Mouse (Mus musculus) forebrain, embryonic 14.5 days (tissue): ENCODE data around the gene Gm49337. TPM values are rescaled to one million over a fixed set of nuclear protein-coding genes. Genes with fewer than 3 reads are reported as not detected.
"Not testable (repeated sequence)": the region's sequence is repeated elsewhere in the genome, so short reads cannot be mapped to it uniquely, and the experiment has no call there.

ENCODE experiments used
- ATAC-seq: fragments of 200-750 bp; cut with Nextera tagmentation; 2 replicates; pipeline ENCODE4 v1.8.0; 2017; ENCODE audit warnings: mild to moderate bottlenecking, moderate library complexity
- DNase-seq: peaks from one replicate; pipeline ENCODE4 v3.0.0-alpha.2; 2015; ENCODE audit warnings: low spot score
- H3K27ac ChIP-seq: fragments of 300-500 bp; sonication (generic); 2 replicates; pipeline ENCODE4 v1.5.1; 2014; ENCODE audit warnings: low read depth, mild to moderate bottlenecking, control low read depth, low read length, moderate library complexity
- H3K27me3 ChIP-seq: fragments of 300-500 bp; sonication (generic); replicated peaks from 2 replicates; pipeline ENCODE4 v1.6.1; 2014; ENCODE audit warnings: low read length, control low read depth, mixed read lengths; ENCODE audit not compliant: control insufficient read depth, insufficient read depth
- H3K36me3 ChIP-seq: fragments of 300-500 bp; sonication (generic); 2 replicates; pipeline ENCODE4 v1.6.1; 2014; ENCODE audit warnings: low read length, control low read depth; ENCODE audit not compliant: control insufficient read depth, insufficient read depth
- H3K4me1 ChIP-seq: fragments of 300-500 bp; sonication (generic); 2 replicates; pipeline ENCODE4 v1.6.1; 2014; ENCODE audit warnings: antibody characterized with exemption, low read length, control low read depth; ENCODE audit not compliant: control insufficient read depth, insufficient read depth
- H3K4me2 ChIP-seq: fragments of 300-500 bp; sonication (generic); 2 replicates; pipeline ENCODE4 v1.6.1; 2014; ENCODE audit warnings: mild to moderate bottlenecking, control low read depth, low read length
- H3K4me3 ChIP-seq: fragments of 300-500 bp; sonication (generic); 2 replicates; pipeline ENCODE4 v1.5.1; 2014; ENCODE audit warnings: low read depth, low read length, control low read depth
- H3K9ac ChIP-seq: fragments of 300-500 bp; sonication (generic); 2 replicates; pipeline ENCODE4 v1.6.1; 2014; ENCODE audit warnings: mild to moderate bottlenecking, low read length, control low read depth, moderate library complexity
- H3K9me3 ChIP-seq: fragments of 300-500 bp; sonication (generic); replicated peaks from 2 replicates; pipeline ENCODE4 v1.6.1; 2016; ENCODE audit warnings: low read length, control low read depth, mixed read lengths; ENCODE audit not compliant: control insufficient read depth
- WGBS: fragments of 180-500 bp; shearing (Covaris S2); extraction: QIAGEN DNeasy Blood & Tissue Kit; methylation state at CpG from one replicate; pipeline ENCODE4 v1.1.7; 2014; 5-methylcytosine and 5-hydroxymethylcytosine counted together
- polyA plus RNA-seq: library from polyadenylated mRNA; unstranded; fragments of >200 nt; fragmentation: Nextera tagmentation; extraction: Ambion mirVana; gene quantifications from 2 replicates; pipeline ENCODE4 v1.2.1, GENCODE M21; 2014

The Gm49337 gene
- polyA plus RNA-seq, 1 experiment from 2014 or later, result not detected

DNA sequence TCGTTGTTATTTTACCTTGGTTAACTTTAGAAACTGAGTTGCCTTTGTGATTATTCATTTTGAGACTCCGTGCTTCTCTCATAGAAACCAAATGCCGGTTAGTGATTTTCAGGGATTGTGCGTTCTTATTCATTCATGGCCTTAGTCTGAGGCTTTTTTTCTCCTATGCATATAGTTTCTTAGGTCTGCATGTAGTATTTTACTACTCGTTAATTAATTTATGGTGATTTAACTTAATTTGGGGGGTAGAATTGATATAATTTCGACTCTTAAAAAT, 49.6 kb downstream of the Gm49337 start:
- no peaks in the 10 kb centered on the region for H3K36me3 ChIP-seq
- no peaks in the 10 kb centered on the region for H3K9me3 ChIP-seq
- WGBS, result under 1% methylated on average over 6 of the region's 6 CpGs
- peak overlapping the region; percentile 73 for H3K4me3 ChIP-seq
- no peak for ATAC-seq
- H3K27me3 ChIP-seq, result no peaks in the 10 kb centered on the region
- peak overlapping the region; percentile 98 for H3K9ac ChIP-seq
- peak; percentile 30 for DNase-seq
- H3K27ac ChIP-seq, result peak overlapping the region; percentile 100; the same call in 1 of the 2 replicates
- H3K4me1 ChIP-seq, result peaks cover 10% of the 10 kb centered on the region
- H3K4me2 ChIP-seq, result peak overlapping the region; percentile 53

- 83% methylated on average over 3 of the region's 3 CpGs for WGBS
- H3K36me3 ChIP-seq, result peaks cover 6% of the 10 kb centered on the region; the same call in 1 of the 2 replicates
- H3K9ac ChIP-seq, result no peak overlapping the region
- H3K4me2 ChIP-seq, result no peak overlapping the region
- no peak for ATAC-seq
- H3K4me3 ChIP-seq, result no peak overlapping the region
- H3K4me1 ChIP-seq, result no peaks in the 10 kb centered on the region
- no peaks in the 10 kb centered on the region for H3K9me3 ChIP-seq
- DNase-seq, result no peak
- H3K27me3 ChIP-seq, result no peaks in the 10 kb centered on the region
- H3K27ac ChIP-seq, result no peak overlapping the region
Observed at GRCm38 (mm10) chr4:116243377-116243776, 70.2 kb downstream of the Gm49337 start.

- H3K4me2 ChIP-seq, result no peak overlapping the region
- H3K4me1 ChIP-seq, result no peaks in the 10 kb centered on the region
- DNase-seq, result no peak
- no peak overlapping the region for H3K27ac ChIP-seq
- ATAC-seq, result no peak
- peaks cover 4% of the 10 kb centered on the region; the same call in 1 of the 2 replicates for H3K36me3 ChIP-seq
- H3K9me3 ChIP-seq, result no peaks in the 10 kb centered on the region
- WGBS, result 80% methylated on average over 2 of the region's 2 CpGs
- H3K4me3 ChIP-seq, result no peak overlapping the region
- H3K9ac ChIP-seq, result no peak overlapping the region
- no peaks in the 10 kb centered on the region for H3K27me3 ChIP-seq
Observed at GRCm38 (mm10) chr4:116244240-116244639, 71.1 kb downstream of the Gm49337 start.

DNA sequence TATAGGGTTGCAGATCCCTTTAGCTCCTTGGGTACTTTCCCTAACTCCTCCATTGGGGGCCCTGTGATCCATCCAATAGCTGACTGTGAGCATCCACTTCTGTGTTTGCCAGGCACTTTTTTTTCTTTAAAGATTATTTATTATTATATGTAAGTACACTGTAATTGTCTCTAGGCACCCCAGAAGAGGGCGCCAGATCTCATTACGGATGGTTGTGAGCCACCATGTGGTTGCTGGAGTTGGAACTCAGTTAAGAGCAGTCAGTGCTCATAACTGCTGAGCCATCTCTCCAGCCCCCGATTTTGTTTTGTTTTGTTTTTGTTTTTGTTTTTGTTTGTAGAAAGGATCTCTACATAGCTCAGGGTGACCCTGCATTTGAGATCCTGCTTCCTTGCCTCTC, 72.7 kb downstream of the Gm49337 start:
- peak; percentile 47 for DNase-seq
- not testable (repeated sequence) for H3K4me2 ChIP-seq

GRCm38 (mm10) chr4:116249986-116250385, 76.8 kb downstream of the Gm49337 start:
- no peaks in the 10 kb centered on the region for H3K9me3 ChIP-seq
- no peak overlapping the region for H3K27ac ChIP-seq
- no peak overlapping the region for H3K4me3 ChIP-seq
- 0 out of 2 replicates have a peak, but pooled peaks cover 3% of the 10 kb centered on the region for H3K36me3 ChIP-seq
- no peaks in the 10 kb centered on the region for H3K27me3 ChIP-seq
- H3K4me2 ChIP-seq, result no peak overlapping the region
- no peak overlapping the region for H3K9ac ChIP-seq
- no peaks in the 10 kb centered on the region for H3K4me1 ChIP-seq
- no peak for ATAC-seq
- 90% methylated on average over 3 of the region's 3 CpGs for WGBS
- no peak for DNase-seq

More for the DNA sequence above, 72.7 kb downstream of the Gm49337 start:
- not testable (repeated sequence) for H3K36me3 ChIP-seq, H3K9ac ChIP-seq, H3K4me3 ChIP-seq, H3K4me1 ChIP-seq, H3K27ac ChIP-seq, H3K27me3 ChIP-seq, ATAC-seq, H3K9me3 ChIP-seq
- WGBS, result 55% methylated on average over 3 of the region's 3 CpGs

DNA sequence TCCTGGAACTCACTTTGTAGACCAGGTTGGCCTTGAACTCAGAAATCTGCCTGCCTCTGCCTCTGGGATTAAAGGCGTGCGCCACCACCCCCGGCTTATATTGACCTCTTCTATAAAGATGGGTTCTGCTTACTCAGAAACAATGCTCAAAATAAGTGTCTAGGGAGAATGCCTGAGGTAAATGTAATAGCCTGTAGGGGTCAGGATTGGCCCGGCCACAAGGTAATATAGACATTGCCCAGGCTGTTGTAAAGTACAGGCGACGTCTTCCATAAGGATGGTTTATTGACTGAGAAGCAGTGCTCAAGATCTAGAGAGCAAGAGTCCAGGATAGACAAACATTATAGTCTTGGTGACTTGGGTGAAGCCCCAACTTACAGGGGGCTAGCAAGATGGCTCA, 95.0 kb downstream of the Gm49337 start:
- Histone ChIP-seq H3K9ac (no peak overlapping the region), H3K27me3 (no peaks in the 10 kb centered on the region), H3K9me3 (no peaks in the 10 kb centered on the region), H3K4me2 (no peak overlapping the region), H3K4me1 (no peaks in the 10 kb centered on the region), H3K27ac (no peak overlapping the region), H3K36me3 (peaks cover 62% of the 10 kb centered on the region), H3K4me3 (no peak overlapping the region)
- ATAC-seq (no peak), DNase-seq (no peak)
- WGBS, result 98% methylated on average over 6 of the region's 6 CpGs

- no peak overlapping the region for H3K27ac ChIP-seq
- H3K4me2 ChIP-seq, result no peak overlapping the region
- no peaks in the 10 kb centered on the region for H3K4me1 ChIP-seq
- ATAC-seq, result no peak
- H3K4me3 ChIP-seq, result no peak overlapping the region
- no peak for DNase-seq
- WGBS, result 82% methylated on average over 2 of the region's 2 CpGs
- H3K27me3 ChIP-seq, result no peaks in the 10 kb centered on the region
- H3K9ac ChIP-seq, result no peak overlapping the region
- H3K9me3 ChIP-seq, result no peaks in the 10 kb centered on the region
- H3K36me3 ChIP-seq, result peaks cover 37% of the 10 kb centered on the region
Observed at GRCm38 (mm10) chr4:116282211-116282610, 109.0 kb downstream of the Gm49337 start.

- Histone ChIP-seq H3K4me2 (no peak overlapping the region), H3K4me1 (no peaks in the 10 kb centered on the region), H3K9ac (no peak overlapping the region), H3K9me3 (no peaks in the 10 kb centered on the region), H3K27ac (no peak overlapping the region), H3K4me3 (no peak overlapping the region), H3K36me3 (peaks cover 80% of the 10 kb centered on the region), H3K27me3 (no peaks in the 10 kb centered on the region)
- DNase-seq (no peak), ATAC-seq (no peak)
- WGBS, result 90% methylated on average over 6 of the region's 6 CpGs
Observed at GRCm38 (mm10) chr4:116291561-116291960, 118.4 kb downstream of the Gm49337 start.

DNA sequence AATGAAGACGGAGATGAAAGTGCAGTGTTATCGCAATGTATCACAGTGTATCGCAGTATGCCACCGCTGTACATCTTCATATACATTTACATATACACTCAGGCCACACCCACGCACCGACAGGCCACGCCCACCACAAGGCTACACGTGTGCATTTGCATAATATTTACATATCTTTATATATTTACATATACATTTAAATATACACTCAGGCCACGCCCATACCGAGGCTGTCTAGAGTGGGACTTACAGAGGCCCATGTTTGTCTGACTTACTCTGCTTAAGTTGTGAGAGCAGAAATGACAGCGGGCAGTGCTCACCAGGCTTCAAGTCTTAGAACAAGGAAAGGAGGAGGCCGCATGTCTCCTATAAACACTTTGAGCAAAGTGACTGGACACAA, 120.1 kb downstream of the Gm49337 start:
- Histone ChIP-seq H3K36me3 (peaks cover 71% of the 10 kb centered on the region), H3K4me3 (no peak overlapping the region), H3K27ac (no peak overlapping the region), H3K9ac (no peak overlapping the region), H3K4me1 (no peaks in the 10 kb centered on the region), H3K27me3 (no peaks in the 10 kb centered on the region), H3K9me3 (no peaks in the 10 kb centered on the region), H3K4me2 (no peak overlapping the region)
- ATAC-seq (no peak), DNase-seq (no peak)
- WGBS, result 90% methylated on average over 12 of the region's 12 CpGs
